Mouse (Mus musculus): ENCODE data around the gene A4galt.

Gene A4galt

GRCm38 (mm10) chr15:83224136-83224766, 27.3 kb downstream of the A4galt start:
- no peak for DNase-seq

DNA sequence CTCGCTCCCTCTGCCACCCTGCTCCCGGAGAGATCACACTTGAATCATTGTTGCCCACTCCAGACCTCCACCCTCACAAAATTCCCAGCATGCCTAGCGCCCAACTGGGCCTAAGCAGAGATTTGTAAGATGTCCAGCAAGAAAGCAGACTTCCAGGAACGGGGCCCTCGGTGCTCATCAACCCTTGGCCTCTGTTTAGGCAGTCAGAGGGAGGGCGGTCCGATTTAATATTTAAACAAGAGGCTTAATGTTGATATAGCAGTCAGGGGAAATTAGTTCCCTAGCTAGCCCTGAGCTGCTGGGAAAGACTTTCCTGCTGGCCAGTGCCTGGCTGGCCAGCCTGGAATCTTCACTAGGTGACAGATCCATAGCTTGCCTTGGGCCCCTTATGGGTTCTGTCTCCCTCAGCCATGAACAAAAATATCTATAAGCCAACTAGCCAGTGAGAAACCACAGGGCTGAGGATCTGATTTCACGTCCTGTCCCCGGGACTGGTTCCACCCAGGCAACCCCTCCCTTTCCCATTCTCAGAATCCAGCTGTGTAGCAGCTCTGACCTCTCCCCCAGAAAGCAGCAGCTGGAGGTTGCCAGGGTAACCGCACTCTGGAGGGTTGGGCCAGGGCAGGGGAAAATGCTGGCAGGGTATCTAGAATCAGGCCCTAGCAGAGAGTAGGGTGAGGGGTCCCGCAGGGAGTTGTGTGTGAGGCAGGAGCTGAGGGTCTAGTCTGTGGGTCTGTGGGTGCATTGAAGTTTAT, 28.2 kb downstream of the A4galt start:
- DNase-seq, result peak; percentile 9

- no peak for DNase-seq
Observed at GRCm38 (mm10) chr15:83221721-83222120, 29.9 kb downstream of the A4galt start.

DNA sequence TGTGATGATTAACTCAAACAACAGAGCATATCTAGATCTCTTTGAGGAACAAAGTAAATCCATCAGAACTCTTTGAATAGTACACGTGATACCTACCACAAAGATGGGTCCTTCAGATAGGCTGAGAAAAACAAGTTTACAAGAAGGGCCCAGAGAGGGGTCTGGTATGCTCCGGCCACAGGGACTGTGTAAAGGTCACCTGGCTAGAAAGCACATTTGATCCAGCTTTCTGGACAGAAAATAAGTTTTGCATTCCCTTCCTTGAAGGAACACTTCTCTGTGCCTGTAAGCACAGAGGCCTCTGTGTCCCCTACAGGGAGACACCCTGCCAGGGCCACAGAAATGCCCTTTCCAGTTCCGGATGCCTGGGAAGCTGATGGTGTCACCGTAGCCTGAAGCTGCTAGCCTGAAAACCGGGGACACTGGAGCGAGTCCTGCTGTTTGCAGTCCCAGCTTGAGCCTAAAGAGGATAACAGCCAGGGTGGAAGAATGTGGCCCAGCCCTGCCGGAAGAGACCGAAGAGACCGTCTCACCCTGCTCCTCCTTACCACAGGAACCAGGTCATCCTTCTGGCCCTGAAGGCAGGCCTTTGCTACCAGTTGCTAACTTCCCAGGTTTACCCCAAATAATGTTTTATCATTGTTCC, 31.1 kb downstream of the A4galt start:
- DNase-seq, result no peak

- DNase-seq, result no peak
Observed at GRCm38 (mm10) chr15:83215322-83216216, 36.0 kb downstream of the A4galt start.

DNA sequence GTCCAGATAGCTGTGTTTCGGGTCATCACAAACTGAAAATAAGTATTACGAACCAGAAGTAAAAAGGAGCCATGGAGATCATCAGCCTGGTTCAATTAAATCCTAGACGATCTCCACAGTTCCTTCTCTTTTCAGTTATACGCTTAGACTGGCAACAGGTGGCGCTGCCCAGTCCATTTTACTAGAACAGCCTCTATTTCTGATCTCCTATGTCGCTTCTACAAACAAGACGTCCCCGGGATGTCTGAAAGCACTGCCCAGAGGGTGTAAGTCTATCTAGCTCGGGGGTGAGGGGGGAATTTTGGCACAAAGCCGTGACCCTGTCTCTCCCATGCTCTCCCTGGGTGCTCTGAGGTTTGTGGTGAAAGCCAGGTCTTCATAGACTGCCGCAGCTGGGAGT, 41.3 kb downstream of the A4galt start:
- DNase-seq, result peak; percentile 57

DNA sequence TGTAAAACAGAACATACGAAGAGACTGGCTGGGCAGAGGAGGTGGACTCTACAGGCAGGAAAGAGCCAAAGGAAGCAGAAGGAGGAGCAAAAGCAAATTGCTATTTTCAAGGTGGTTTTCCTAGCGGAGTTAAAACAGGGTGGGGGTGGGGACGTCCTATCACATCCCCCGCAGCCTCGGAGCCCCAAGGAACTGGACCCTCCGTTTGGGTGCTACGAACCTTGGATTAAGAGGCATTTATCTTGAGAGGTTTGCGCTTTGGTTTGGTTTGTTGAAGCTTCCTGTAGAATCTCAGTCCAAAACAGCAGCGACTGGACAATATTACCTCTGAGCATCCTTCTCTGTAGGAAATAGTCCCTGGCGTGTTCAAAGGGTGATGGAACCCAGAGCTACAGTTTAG, 41.9 kb downstream of the A4galt start:
- DNase-seq, result no peak

DNA sequence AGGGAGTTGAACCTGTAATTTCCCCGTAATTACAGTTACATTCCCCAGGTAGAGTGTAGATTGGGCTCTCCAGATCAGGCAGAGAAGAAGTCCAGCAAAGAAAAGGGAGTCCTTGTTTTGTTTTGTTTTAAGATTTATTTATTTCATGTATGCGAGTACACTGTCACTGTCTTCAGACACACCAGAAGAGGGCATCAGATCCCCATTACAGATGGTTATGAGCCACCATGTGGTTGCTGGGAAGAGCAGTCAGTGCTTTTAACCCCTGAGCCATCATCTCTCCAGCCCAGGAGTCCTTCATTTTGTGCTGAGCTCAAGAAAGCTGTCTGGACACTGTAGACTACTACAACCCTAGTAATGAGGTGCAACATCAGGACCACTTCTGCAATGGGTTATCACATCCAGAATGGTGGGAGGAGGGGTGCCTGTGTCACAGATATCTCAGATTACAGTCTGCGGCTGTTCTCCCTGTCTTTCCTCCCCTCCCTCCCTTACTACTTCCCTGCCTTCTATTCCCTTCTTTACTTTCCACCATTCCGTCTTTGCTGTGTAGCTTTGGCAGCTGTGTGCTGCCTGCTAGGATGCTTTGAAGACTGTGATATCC, 42.4 kb downstream of the A4galt start:
- DNase-seq, result no peak

DNA sequence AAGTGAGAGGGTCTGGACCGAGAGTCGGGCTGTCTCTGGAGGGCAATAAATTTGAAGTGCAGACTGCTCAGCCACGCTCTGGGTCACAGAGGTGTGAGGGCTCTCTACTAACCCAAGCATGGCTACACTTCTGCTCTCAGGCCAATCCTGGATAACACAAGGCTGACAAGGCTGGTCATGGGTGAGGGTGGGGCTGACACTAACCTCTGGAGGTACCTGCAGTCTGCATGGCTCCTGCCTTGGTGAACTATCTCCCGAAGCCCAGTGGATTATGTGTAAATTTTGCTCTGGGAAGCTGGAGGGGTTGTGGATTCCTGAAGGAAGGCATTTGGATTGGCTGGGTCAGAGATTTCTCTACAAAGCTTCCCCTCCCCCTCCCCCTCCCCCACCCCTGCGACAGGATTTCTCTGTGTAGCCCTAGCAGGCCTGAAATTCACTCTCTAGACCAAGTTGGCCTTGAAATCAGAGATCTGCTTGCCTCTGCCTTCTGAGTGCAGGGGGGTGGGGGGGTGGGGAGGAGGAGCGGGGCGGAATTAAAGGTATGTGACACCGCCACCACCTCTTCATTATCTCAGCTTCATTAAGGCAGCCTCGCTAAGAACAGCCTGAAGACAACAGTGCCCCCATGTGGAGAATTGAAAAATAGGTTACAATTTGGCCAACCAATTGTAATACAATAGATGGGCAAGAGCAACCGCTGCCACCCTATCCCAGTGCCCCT, 46.7 kb downstream of the A4galt start:
- peak; percentile 47 for DNase-seq

GRCm38 (mm10) chr15:83202412-83202811, 49.2 kb downstream of the A4galt start:
- DNase-seq, result no peak

DNA sequence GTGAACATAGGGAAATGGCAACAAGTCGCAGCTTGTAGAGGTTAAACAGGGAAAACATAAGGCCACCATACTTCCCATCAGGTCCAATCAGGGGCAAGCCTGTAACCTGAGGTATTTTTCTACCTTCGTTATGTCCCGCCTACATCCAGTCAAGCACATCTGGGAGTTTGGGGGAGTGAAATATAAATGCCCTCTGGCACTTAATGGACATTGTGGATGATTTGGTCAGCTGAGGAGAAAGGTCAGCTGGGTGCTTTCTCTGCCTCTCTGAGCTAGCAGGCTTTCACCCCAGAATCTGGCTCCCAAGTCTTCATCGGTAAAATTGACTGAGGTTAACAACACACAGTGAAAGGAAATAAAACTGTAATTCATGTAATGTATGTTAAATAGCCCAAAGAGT, 58.2 kb downstream of the A4galt start:
- no peak for DNase-seq

- no peak for DNase-seq
Observed at GRCm38 (mm10) chr15:83182351-83182750, 69.2 kb downstream of the A4galt start.

GRCm38 (mm10) chr15:83181800-83182330, 69.7 kb downstream of the A4galt start:
- no peak for DNase-seq

DNA sequence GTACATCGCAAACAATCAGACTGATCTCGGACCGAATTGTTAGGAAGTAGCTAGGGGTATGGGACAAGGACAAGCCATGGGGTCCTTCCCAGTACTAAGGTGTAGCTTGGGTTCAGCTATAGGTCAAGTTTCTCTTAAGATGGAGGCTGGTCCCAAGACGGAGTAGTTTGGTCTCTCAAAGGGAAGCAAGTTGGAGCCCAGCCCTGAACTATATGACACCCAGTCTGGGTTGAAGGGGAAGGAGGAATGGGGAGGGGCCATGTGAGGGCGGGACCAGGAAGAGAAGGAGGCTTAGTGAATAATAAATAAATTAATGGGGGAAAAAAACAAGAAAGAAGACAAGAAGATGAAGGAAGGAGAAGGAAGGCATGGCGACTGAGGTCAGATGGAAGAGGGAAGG, 71.6 kb downstream of the A4galt start:
- DNase-seq, result no peak
